Mouse (Mus musculus) C3H10T1/2 (cell line): Measurements from ENCODE around the gene Prima1. TPM values are rescaled to one million over a fixed set of nuclear protein-coding genes. Genes with fewer than 3 reads are reported as not detected.

ENCODE experiments used
- polyA plus RNA-seq, 2 experiments: library from polyadenylated mRNA; unstranded; fragments of >200 nt; fragmentation: generic; extraction: Trizol; gene quantifications; one replicate each; pipeline ENCODE4 v1.2.1; 2012; ENCODE audit warnings: missing spikeins in 2 of 2

The Prima1 gene
- not detected for polyA plus RNA-seq

GRCm38 (mm10) chr12:103242083-103242581 is at the start of gene Prima1:
TSS of gene Prima1 (minus strand) at chr12:103242150.

Other genes starting within 250 kb of the Prima1 start
- not detected for gene Fam181a, start 68.8 kb upstream of the Prima1 start, polyA plus RNA-seq
- under 1 TPM in 1 of 2 experiments, not detected in 1; 0.02 TPM for gene Asb2, start 113.9 kb upstream of the Prima1 start, polyA plus RNA-seq
- gene Otub2, start 146.5 kb upstream of the Prima1 start, polyA plus RNA-seq = 1 to 10 TPM in 1 of 2 experiments, under 1 TPM in 1; 0.87 to 4.1 TPM
- gene 9330161L09Rik, start 165.7 kb upstream of the Prima1 start, polyA plus RNA-seq = under 1 TPM; 0.12 to 0.41 TPM
- gene Ddx24, start 183.7 kb upstream of the Prima1 start, polyA plus RNA-seq = 10 to 100 TPM; 53.2 to 65.6 TPM
- 100 to 1,000 TPM in 1 of 2 experiments, 10 to 100 TPM in 1; 46.7 to 381 TPM for gene Ifi27, start 192.1 kb upstream of the Prima1 start, polyA plus RNA-seq
- 100 to 1,000 TPM in 1 of 2 experiments, 1 to 10 TPM in 1; 2.1 to 477 TPM for gene Ifi27l2a, start 201.5 kb upstream of the Prima1 start, polyA plus RNA-seq
- not detected for gene Ifi27l2b, start 215.1 kb upstream of the Prima1 start, polyA plus RNA-seq